Mouse (Mus musculus) gastrocnemius, postnatal 14 days (tissue): ENCODE data around the gene Zfp335. TPM values are rescaled to one million over a fixed set of nuclear protein-coding genes. Genes with fewer than 3 reads are reported as not detected.
"Not testable (repeated sequence)": the region's sequence is repeated elsewhere in the genome, so short reads cannot be mapped to it uniquely, and the experiment has no call there.

Experiments used
- DNase-seq: peaks from one replicate; pipeline ENCODE4 v3.0.0; 2021; ENCODE audit warnings: mixed read lengths
- intact Hi-C: fragments of 180-260 bp; cut with DNase I; formaldehyde crosslinking; loops from one replicate; pipeline ENCODE4 v1.15.1; 2025; ENCODE audit warnings: low total_unique reads
- total RNA-seq, 2 experiments: library from RNA; stranded (reverse); gene quantifications; 2 replicates each; pipeline ENCODE4 v1.2.3; 2021

The Zfp335 gene
- total RNA-seq, 2 experiments from 2014 or later, result 8.4 TPM

DNA sequence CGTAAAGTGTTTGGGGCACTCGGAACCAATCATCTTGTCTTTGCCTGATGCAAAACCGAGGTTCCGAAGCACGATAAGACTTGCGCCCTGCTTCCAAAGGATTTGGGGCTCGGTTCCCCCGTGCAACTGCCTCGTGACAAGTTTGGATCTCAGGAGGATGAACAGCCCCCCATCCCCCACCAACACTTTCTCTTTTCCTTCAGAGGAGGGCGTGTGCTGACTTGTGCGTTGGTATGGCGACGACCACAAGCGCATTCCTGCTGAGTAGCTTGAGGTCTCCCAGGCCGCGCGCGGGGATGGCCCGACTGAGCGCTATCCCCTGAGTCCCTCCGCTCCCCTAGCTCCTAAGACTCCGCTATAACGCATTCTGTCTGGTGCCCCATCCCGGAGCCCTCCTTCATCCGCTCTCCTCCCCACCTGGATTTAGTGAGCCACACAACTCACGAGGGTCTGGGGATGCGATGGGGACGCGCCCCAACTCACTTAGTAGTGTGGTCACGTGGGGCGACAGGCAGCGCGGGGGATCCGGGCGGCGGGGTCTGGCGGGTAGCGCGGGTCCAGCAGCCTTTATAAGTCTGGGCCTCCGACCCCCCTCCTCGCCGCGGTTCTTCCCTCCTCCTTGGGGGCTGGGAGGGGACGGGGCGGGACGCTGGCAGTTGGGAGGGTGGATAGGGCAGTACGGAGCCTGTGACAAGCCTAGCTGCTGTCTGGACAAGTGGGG lies 54.3 kb downstream of the Zfp335 start, which contains the start of gene Pltp:
Gene Pltp (minus strand): TSS at position 611 of the 721 bp plus-strand sequence.
- peak; percentile 45 for DNase-seq
- intact Hi-C loops, result no loop called here

GRCm38 (mm10) chr2:164856309-164857100 lies 55.1 kb downstream of the Zfp335 start:
- no peak for DNase-seq
- intact Hi-C loops, result no loop called here

DNA sequence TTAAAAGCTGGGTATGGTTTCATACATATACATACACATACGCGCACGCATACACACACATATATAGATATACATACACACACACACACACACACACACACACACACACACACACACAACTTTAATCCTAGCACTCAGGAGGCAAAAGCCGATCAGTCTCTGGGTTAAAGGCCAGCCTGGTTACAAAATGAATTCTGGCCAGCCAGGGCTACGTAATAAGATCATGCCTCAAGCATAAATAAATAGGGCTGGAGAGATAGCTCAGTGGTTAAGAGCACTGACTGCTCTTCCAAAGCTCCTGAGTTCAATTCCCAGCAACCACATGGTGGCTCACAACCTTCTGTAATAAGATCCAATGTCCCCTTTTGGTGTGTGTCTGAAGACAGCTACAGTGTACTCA lies 56.0 kb downstream of the Zfp335 start:
- DNase-seq, intact Hi-C loops: not testable (repeated sequence)

- intact Hi-C loops, result no loop called here
- DNase-seq, result no peak
Measured at GRCm38 (mm10) chr2:164850061-164850460, 61.5 kb downstream of the Zfp335 start.

- DNase-seq, result no peak
- intact Hi-C loops, result no loop called here
Measured at GRCm38 (mm10) chr2:164845782-164846181, 65.8 kb downstream of the Zfp335 start.

Other genes starting within 250 kb of the Zfp335 start
- gene Wfdc11, start 237.7 kb downstream of the Zfp335 start, total RNA-seq, result not detected
- gene Wfdc13, start 226.7 kb downstream of the Zfp335 start, total RNA-seq, result not detected
- not detected for gene Spint4, start 213.3 kb downstream of the Zfp335 start, total RNA-seq
- not detected for gene Spint5, start 196.5 kb downstream of the Zfp335 start, total RNA-seq
- gene Wfdc3, start 165.8 kb downstream of the Zfp335 start, total RNA-seq, result not detected
- gene Dnttip1, start 165.8 kb downstream of the Zfp335 start, total RNA-seq, result 10 to 100 TPM; 23.4 to 26.6 TPM
- gene Ube2c, start 141.9 kb downstream of the Zfp335 start, total RNA-seq, result 1 to 10 TPM; 6.9 to 8.1 TPM
- over 10,000 TPM; 14,912 to 15,737 TPM for gene Tnnc2, start 131.8 kb downstream of the Zfp335 start, total RNA-seq
- 10 to 100 TPM; 18.0 to 18.7 TPM for gene Snx21, start 125.9 kb downstream of the Zfp335 start, total RNA-seq
- 1 to 10 TPM; 9.0 to 9.7 TPM for gene Acot8, start 106.9 kb downstream of the Zfp335 start, total RNA-seq
- gene Zswim3, start 106.7 kb downstream of the Zfp335 start, total RNA-seq, result 1 to 10 TPM; 1.1 to 1.2 TPM
- 1 to 10 TPM; 3.3 to 4.6 TPM for gene Zswim1, start 89.1 kb downstream of the Zfp335 start, total RNA-seq
- gene Spata25, start 83.2 kb downstream of the Zfp335 start, total RNA-seq, result under 1 TPM in 1 of 2 experiments, not detected in 1; 0.49 TPM
- 10 to 100 TPM; 51.4 to 55.2 TPM for gene Ctsa, start 78.9 kb downstream of the Zfp335 start, total RNA-seq
- gene Neurl2, start 78.3 kb downstream of the Zfp335 start, total RNA-seq, result 10 to 100 TPM; 44.8 to 49.4 TPM
- gene Pltp, start 54.0 kb downstream of the Zfp335 start, total RNA-seq, result 10 to 100 TPM; 19.9 to 22.8 TPM
- 10 to 100 TPM; 22.2 to 26.6 TPM for gene Pcif1, start 32.5 kb downstream of the Zfp335 start, total RNA-seq
- gene Mmp9, start 29.0 kb upstream of the Zfp335 start, total RNA-seq, result 1 to 10 TPM in 1 of 2 experiments, under 1 TPM in 1; 0.95 to 1.2 TPM
- 1 to 10 TPM in 1 of 2 experiments, under 1 TPM in 1; 0.55 to 1.0 TPM for gene Slc12a5, start 49.0 kb upstream of the Zfp335 start, total RNA-seq
- gene Ncoa5, start 123.1 kb upstream of the Zfp335 start, total RNA-seq, result 10 to 100 TPM; 12.3 TPM
- 1 to 10 TPM; 1.1 to 1.2 TPM for gene Cd40, start 143.9 kb upstream of the Zfp335 start, total RNA-seq
- not detected for gene 1700025C18Rik, start 179.0 kb upstream of the Zfp335 start, total RNA-seq